Mouse (Mus musculus) neutrophil, adult 5-6 weeks (primary cell): ENCODE measurements around the gene Tiam1. TPM values are rescaled to one million over a fixed set of nuclear protein-coding genes. Genes with fewer than 3 reads are reported as not detected.

Experiments used
- ATAC-seq: fragments of 151-379, 151-347 bp; 2 replicates; pipeline ENCODE4 v1.8.0; 2017; ENCODE audit warnings: mild to moderate bottlenecking, moderate TSS enrichment; ENCODE audit not compliant: insufficient number of reproducible peaks, poor library complexity, low FRiP score, severe bottlenecking; ENCODE audit errors: extremely low read depth
- total RNA-seq: library from RNA; stranded (forward); fragments of 200-1000 nt; gene quantifications from 2 replicates; pipeline ENCODE4 v1.2.3, GENCODE M21; 2017

The Tiam1 gene
- total RNA-seq, 1 experiment from 2014 or later, result 8.8 TPM

DNA sequence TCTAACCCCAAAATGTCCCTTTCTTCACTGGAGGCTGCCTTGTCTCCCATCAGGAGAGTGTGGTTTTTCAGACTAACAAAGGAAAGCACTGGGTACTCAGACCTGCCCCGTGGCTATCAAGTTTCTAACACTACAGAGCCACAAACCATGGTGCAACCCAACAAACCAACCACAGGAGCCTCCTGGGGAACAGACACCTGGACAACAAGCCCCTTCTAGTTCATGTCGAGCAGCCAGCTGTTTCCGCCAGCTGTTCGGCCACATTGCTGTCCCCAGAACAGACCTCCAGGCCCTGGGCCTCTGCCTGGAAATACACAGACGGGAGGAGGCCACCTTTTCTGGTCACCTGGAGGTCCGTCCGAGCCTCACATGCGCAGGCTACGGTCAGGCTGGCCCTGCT, 21.1 kb downstream of the Tiam1 start:
- no peak for ATAC-seq

DNA sequence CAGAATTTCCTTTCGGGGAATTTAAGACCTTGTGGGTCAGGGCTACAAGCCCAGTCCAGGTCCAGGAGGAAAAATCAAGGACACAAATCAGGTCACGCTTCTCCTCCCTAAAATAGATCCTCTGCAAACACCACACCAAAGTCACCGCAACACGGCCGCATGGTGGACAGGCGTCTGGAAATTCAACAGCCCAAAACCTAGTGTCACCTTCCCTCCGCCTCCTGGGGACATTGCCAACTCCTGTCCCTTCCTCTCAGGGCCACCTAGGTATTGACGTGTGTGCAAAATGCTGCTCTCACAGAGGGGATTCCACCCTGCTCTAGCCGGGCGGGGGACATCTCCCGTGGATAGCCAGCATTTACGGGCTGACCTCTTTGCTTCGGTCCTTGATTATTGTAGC, 21.8 kb downstream of the Tiam1 start:
- no peak for ATAC-seq

DNA sequence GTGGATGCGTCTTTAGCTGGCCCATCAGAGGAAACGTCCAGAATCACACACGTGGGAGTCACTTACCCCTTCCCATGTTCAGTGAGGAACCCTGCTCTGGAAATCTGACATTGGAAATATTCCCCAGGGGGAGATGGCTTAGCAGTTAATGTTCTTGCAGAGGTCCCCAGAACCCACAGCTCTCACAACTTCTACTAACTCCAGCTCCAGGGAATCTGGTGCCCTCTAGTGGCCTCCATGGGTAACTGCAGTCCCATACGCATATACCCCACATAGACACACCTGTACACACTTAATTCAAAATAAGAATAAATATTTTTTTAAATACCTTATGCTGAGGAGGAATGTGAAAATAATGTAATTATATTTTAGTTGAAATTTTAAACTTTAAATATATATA, 23.6 kb downstream of the Tiam1 start:
- no peak for ATAC-seq

DNA sequence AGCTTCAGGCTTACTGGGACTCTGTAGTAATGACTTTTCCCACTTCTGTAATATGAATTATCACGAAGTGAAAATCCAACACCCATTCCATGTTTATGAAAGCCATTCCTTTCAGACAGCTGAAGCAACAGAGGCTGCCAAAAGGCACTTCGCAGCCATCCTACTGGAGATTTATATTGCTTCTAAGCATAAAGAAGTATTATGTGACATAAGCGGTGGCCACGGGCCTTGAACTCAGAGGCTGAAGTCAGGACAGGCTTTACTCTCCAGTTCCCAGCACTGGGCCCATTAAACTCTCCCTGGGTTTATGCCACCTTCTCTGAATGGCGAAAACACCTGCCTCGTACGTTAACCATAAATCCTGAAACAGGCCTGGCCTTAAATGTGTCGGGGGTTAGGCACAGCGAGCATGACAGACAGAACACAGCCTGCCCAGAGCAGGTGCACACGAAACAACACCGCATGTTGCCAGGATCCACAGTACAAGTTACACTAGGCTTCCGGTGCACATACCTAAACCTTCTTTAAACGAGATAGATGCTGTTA, 26.9 kb downstream of the Tiam1 start:
- ATAC-seq, result no peak

DNA sequence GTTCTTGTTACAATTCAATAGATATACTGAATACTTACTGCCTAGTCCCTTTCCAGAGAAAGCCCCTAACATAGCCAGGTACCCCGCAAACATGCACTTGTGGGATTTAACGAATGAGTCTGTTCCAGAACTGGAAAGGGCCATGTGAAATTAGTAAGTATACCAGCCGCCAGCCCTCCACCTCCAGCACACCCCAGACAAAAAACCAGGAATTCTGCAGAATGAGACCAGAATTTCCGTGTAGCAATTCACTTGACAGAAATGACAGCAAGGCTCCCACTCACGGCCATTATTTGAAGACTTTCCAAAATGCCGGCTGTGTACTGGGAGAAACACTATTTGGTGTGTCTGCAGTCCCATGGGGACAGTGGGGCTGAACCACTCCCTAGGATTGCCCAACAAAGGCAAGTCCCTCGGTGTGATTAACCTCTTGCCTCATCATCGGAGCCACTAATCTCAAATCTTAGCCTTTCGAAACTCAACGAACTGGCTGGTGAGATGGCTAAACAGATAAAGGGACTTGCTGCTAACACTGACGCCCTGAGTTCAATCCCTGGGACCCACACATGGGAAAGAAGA, 30.9 kb downstream of the Tiam1 start:
- no peak for ATAC-seq

DNA sequence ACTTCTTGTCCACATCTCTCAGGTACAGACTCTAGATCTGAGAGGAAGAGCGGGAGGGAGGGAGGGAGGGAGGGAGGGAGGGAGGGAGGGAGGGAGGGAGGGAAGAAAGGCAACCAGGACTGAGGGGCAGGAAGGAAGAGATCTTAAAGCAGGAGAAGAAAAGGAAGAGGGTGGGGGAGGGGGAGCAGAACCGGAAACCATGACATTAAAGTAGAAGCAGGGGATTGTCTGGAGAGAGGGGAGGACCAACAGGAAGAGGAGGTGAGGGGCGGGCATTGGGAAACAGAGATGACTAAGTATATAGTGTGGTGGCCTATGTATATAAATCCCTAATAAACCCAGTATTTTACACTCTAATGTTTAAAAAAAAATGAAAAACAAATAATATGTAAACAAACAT, 34.1 kb downstream of the Tiam1 start:
- no peak for ATAC-seq

DNA sequence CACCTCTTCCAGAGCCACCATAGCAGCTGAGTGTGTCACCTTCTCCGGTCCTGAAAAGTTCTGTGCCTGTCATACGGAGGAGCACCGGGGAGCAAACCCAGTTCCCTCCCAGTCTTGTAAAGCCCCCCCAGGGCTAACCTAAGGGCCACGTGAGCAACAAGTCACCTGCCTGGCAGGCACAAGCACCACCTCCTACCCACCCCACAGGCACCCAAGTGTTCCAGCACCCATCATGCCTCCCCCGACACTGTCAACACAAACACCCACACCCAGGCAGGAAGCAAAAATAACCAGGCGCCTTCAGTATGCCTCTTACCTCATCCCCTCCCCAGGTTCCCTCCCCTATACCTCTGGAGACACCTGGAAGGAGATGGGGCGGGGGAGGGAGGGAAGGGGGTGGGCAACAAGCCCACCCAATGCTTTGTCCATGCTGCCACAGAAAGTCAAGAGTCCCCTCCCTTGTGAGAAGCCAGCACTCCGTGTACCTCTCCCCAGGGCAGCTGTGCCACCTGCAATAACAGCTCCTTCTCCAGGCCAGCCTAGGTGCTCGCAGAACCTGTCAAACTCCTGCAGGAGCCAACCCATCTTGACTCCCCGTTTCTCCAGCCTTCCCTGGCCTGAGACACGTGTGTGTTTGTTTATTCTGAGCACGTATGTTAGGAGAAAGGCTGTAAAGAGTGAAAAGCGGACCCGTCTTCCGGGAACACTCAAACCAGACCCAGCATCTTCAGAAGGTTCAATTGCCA, 38.7 kb downstream of the Tiam1 start:
- no peak for ATAC-seq

DNA sequence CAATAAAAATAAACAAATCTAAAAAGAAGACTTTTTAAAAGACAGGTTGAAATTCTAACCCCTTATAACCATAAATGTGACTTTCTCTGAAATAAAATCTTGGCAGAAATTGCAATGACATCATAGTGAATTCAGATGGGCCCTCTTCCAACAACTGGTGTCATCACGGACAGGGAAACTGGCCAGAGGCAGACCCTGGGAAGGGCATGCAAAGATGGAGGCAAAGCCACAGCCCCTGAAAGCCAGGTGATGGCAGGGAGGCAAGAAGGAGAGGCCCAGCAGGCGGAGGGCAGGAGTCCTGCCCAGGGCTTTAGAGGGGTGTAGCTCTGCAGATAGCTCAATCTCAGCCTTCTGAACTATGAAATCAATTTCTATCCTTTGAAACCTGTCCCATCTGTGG, 39.8 kb downstream of the Tiam1 start:
- ATAC-seq, result no peak

DNA sequence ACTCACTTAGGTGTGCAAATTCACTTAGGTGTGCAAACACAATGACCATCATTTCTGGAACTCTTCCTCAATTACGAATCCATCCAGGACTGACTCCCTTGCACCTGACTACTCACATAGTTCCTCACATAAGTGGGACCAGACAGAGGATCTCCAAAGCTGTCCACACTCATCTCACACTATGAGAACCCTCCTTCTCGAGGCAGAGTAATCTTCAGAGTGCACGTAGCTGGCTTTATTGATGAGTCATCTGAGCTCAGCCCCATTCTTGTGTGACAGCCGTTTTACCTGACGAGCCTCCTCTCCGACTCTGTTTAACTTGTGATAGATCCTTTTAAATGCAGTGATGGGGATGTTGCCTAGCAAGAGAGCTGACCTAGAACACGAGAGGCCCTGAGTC, 41.0 kb downstream of the Tiam1 start:
- ATAC-seq, result no peak

DNA sequence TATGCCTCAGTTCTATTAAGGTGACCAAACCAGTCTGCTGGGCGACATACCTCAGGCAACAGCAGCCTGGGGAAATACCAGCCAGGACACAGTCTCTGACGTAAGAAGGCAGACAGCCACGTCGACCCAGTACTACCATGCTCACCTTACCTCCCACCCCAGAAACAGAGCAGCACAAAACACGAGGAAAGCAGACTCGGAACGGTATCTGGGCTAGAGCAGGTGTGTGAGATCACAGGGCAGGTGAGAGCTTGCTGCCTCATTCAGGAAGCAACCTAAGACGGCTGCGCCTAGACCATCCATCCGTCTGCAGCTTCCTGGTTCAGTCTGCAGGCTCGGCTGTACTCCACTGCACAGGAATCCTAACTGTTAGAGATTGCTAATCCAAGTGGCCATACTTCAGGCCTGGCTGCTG, 45.4 kb downstream of the Tiam1 start:
- ATAC-seq, result no peak

DNA sequence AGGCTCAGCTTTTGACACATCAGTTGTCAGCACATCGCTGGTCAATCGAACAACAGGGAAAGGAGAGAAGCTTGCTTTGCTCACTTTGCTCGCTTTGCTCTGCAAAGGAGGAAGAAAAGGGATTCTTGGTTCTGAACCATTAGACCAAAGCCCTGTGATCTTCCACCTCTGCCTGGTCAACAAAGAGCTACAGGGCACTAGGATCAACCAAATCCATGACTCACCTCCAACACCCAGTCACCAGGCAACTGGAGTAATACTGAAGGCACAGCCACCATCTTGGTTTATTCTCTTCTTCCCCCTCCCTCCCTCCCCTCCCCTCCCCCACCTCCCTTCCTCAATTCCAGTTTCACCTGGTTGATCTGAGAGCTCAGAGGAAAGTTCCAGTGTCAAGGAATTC, 45.8 kb downstream of the Tiam1 start:
- no peak for ATAC-seq

DNA sequence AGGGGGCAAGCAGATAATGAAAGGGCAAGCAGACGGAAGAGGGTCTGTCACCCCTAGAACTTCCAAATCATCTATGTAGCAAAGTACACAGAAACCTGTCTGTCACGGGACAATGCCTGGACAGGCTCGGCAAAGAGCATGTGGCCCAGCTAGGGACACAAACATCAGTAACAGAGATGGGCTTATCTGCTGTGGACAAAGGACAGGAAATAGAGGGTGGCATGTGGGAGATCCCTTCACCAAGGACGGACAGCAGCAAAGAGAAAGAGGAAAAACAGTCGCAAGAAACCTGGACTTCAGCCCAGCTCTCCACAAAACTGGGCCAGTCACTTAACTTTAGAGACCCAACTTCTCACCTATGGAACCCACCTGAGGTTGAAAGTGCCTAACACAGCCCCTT, 47.6 kb downstream of the Tiam1 start:
- no peak for ATAC-seq

DNA sequence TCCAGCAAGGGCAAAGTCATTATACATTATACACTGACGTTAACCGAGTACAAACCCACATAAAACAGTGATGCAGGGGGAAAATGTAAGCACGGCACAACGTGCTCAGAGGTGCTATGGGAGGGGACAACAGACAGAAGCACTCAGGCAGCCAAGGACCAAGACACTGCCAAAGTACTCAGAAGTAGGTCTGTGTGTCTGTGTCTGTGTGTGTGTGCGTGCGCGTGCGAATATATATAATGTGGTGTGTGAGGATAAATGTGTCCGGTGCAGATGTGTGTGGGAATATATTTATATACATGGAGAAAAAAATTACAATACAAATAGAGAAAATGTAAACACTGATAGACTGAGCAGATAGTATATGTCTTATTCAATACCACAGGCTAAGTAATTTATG, 50.6 kb downstream of the Tiam1 start:
- ATAC-seq, result no peak

DNA sequence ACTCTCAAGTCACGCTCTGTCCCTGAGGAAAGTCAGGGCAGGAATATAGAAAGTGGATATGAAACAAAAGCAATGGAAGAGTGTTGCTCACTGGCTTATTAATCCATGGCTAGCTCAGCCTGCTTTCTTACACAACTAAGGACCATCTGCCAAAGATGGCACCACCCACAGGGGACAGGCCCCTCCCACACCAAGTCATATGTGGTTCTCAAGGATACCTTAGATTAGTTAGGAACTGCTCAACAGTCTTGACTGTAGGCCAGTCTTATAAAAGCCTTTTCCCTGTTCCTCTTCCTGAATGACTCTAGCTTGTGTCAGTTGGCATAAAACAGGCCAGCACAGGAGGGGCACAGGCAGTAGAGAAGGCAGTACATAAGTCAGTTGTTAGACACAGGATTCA, 51.7 kb downstream of the Tiam1 start:
- no peak for ATAC-seq

DNA sequence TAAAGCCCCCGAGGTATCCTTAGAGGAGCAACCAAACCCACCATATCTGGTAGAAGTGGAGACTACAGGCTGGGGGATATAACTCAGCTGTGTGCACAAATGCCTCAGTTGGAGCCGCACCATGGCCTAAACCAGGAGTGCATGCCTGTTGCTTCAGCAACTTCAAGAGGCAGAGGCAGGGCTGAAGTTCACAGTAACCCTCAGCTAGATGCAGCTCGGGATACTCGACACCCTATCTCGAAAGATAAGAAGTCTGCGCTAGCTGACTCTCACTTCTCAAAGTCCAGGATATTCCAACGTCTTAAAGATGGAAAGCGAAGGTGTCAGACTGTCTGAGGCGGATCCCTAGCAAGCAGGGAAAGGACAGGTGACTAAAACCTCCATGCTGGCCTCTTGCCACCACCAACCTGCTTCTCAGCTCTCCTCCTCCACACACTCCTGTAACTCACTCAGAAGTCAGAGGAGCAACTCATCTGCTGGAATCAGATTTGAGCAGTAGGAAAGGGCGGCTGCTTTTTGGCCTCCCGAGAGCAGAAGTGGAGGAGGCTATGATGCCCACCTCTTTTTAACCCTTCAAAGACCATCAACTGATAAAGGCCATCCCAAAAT, 52.4 kb downstream of the Tiam1 start:
- ATAC-seq, result no peak

DNA sequence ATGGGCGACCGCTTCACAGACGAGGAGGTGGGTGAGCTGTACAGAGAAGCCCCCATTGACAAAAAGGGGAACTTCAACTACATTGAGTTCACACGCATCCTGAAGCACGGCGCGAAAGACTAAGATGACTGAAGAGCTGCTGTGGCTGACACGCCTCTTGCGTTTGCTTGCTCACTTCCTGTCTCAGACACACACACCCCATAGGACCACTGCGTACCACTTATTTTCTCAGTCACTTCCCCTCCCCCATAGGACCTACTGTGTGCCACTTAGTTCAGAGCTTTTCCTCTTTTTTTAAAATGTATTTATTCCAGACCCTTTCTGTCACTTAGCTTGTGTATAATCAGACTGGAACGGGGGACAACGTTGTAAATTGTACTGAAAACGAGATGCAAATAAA, 53.2 kb downstream of the Tiam1 start:
- peak; percentile 56 for ATAC-seq

DNA sequence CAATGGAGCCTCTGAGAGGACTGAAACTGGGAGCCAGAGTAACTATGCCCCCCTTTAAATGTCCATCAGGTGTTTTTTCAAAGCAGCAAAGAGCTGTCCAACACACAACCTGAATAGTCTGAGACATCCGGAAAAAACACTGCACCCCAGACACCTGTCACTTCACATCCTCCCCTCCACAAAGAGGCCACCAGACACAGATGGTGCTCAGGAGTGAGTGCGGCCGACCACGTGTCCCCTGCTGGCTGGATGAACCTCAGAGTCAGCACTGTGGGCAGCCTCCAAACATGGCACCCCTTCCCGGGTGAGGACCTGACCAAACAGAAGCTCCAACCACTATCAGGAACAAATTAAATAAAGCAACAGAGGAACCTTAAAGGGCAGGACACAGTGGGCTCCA, 56.3 kb downstream of the Tiam1 start:
- no peak for ATAC-seq

DNA sequence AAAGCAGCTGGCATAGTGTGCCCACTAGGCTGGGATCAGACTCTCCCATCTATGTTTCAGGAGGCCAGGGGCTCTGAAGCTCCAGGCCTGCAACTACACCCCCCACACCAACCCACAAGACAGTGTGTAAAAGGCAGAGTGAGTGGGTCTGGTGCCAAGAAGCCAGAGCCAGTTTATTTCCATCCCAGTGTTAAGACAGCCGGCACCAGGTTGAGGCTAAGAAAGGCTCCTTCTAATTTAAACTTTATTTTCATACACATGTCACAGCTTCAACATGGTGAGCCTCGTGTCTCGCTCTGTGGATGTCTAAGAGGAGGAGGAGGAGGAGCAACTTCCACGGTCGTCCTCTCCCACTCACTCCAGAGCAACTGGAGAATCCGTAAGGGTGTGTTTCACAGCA, 57.5 kb downstream of the Tiam1 start:
- no peak for ATAC-seq

DNA sequence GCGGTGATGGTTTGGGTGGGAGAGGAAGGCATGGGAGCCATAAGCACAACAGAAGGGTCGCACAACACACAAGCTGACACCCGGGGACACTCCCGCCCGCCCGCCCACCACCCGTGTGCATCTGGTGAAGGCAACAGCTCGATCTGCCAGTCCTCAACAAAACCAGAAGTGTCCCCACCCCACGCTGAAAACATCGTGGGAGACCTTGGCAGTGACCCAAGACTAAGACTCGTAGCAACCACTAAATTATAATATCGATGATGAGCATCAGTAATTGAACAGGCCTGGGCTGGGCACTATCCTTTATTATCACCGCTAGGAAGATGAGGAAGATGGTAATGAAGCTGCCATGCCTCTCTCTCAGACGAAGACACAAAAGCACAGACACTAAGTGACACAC, 58.0 kb downstream of the Tiam1 start:
- ATAC-seq, result no peak

DNA sequence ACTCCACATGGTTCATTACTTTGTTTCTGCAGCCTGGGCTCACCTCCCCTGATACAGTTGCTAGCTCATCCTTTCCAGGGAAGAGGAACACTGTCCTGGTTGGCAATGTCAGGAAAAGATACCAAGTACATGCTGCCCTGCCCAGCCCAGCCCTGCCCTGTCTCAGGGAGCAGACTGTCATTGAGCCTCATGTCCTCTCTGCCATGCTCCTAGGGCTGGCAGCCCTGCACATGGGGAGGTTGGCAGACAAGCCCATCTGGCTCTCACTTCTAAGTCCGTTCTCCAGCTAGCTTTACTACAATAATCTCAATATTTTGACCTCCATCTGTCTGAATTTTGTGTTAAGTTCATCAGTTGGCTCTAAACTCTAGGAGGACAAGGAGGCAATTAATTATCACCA, 62.4 kb downstream of the Tiam1 start:
- ATAC-seq, result no peak
